Mouse (Mus musculus): ENCODE measurements at regions not wholly inside any gene's neighbourhood (a gene's known extent, or its start where the extent isn't known, plus 50 kb on each side); places are given as distances from the start of the nearest gene placed in this dataset.
A peak's percentile ranks its signal among the peaks of the same experiment; 100 is the strongest.

DNA sequence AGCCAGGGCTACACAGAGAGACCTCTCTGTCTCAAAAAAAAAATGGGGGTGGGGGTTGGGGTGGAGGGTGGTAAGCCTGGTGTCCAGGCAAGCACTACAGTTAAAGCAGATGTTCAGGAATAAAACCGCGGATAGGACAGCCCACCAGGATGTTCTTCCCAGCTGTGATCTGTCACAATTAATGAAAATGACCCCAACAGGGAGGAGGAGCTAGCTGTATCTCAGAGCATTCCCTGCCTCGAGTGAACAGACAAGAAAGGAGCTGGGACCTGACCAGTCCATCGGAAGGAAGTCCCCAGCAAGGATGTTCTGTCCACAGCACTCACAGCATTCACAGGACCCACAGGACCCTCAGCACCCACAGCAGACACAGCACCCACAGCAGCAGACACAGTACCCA lies 80.4 kb downstream of the Utp6 start:
- DNase-seq (ENCODE audit: low spot score): no peak

DNA sequence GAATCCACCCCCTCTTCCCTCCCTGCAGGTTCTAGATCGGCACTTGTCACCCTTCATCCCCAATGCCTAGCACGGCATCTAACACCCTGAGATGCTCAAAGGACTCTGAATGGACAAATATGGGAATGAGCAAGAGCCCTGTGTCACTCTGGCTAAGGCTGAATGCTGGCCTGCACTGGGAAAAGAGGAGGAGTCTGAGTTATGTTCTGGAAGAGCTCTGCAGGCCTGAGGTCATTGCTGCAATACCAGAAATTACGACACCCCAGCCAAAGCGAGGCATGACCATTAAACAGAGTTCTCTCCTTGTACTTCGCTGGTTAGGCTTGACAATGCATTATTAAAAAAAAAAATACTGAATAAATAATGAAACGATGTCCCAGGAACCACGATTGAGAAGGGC lies 84.1 kb downstream of the Utp6 start:
- no peak for DNase-seq (ENCODE audit: low spot score)

DNA sequence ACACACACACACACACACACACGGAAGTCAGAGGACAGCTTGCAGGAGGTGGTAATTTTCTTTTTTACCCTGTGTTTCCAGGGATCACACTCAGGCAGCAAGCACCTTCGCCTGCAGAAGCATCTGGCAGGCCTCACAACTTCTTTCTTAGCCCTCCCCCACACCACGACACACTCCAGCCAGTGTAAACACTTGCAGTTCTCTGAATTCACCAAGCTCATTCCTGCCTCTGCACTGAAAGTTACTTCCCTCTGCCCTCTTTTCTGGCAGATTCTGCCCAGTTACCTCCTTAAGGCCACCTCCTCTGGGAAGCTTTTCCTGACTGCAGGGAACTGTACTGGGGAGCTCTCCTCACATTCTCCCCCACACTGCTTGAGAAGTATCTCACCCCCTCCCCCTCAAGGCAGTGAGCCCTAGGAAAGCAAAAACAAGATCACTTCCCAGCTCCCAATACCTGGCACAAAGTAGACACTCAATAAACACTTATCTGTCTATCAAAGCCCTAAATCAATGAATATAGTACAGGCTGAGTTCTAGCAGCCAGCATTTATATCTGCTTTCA lies 84.9 kb downstream of the Utp6 start:
- DNase-seq (ENCODE audit: low spot score): no peak

DNA sequence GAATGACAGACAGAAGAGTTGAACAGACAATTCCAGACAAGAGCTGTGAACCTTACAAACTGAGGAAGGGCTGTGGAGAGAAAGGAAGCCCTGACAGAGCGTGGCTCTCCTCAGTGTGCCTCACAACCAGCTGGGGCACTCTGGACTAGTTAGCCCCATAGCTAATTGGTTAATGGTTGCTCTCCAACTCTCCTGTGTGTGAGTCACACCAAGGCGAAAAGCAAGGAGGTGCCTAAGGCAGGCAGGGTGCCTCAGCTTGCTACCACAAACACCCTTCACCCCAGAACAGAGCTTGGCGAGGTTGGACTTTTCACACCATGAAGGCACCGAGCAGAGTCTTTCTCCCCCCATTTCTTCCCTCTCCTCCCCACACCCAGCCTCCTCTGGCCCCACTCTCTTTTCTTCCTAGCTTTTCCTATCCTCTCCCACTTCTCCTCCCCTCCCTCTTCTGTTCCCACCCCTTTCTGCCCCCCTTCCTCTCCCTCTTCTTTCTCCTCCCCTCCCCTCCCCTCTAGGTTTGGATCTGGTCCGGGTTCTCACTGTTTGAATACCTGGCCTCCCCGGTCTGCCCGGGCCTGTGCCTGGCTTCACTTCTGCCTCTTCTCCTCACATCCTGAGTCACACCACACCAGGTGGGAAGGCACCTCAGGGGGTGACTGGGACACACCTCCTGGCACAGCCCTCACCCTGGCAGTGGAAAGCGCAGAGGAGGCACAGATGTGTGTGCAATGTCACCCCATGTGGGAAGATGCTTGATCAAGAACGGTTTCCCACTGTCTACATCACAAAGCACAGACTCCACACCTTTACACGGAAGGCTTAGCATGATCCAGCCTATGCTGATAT lies 90.2 kb downstream of the Utp6 start:
- no peak for DNase-seq (ENCODE audit: low spot score)

DNA sequence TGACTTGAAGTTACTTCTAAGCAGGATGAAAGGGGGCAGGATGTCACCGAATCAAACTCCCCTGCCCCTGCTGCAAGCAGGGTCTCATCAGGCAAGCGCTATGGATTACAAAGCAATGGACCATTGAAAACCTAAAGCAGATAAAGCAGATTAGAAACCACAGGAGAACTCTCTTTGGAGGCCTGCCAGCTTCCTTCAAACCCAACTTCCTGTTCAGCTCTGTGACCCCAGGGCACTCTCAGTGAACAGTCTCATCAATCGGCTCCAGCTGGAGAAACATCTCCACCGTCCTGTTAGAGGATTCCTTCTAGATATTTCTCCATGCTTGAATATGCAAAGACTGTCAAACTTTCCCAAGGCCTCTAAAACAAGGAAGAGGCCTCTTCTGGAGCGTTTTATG lies 92.0 kb downstream of the Utp6 start:
- DNase-seq (ENCODE audit: low spot score): peak; percentile 17

DNA sequence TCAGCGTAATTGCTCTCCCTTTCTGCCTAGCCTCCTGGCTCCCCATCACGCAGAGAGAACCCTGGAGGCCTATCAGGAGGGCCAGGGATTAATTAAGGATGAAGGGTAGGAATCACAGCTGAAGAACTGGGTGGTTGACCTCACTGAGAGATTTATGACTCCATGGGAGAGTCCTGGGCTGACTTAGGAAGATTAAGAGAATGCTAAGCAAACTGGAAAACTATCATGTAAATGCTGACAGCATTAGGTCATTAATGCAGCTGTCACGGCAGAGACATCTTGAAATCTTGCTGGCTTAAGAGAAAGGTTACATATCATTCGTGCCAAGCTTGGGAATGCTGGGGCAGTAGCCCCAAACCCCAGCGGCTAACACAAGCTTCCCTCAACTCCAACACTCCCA lies 93.2 kb downstream of the Utp6 start:
- no peak for DNase-seq (ENCODE audit: low spot score)

DNA sequence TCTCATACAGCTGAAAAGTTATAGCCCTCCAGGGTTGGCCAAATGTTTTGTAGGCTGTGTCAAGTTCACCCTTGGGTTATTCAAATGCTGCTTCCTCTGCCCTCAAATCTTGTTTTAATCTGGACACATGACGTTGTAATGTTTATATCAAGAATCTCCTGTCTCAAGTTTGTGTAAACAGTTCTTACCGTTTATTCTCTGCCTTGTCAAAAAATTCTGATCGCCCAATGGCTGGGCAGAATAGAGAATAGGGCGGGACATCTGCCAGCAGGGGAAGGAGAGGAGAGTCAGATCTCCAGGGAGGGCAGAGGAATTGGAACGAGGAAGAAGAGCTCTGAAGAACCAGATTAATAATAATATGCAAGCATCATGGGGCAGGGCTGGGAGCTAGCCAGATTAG lies 97.4 kb downstream of the Utp6 start:
- DNase-seq (ENCODE audit: low spot score): no peak

DNA sequence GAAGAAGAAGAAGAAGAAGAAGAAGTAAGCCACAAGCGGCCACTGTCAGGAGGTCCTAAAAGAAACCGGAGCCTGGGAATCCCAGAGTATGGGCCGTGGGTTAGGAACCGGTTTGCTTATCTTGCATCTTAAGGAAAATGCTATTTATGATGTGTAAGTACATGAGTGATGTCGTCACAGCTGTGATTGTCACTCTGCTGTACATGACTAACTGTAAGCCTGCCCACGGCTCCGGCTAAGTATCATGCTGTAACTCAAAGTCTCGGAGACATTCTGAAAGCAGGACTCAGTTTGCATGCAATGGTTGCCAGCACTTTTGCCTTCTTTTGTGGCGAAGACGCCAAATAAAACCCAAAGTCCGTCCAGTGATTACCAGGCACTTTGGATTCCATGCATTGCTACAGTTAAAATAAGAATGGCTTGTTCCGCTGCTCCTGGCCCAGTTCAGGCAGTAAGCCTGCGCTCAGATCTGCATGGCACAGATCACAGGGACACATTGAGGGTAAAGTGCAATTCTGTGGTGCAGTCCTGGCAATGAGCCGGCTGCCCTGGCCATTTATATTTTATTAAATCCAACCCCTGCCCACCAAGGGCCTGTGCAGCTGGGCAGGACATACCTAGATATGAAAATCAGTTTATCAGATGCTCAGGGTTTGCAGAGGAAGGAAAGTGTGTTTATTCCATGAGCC lies 98.6 kb downstream of the Utp6 start:
- DNase-seq (ENCODE audit: low spot score): no peak

DNA sequence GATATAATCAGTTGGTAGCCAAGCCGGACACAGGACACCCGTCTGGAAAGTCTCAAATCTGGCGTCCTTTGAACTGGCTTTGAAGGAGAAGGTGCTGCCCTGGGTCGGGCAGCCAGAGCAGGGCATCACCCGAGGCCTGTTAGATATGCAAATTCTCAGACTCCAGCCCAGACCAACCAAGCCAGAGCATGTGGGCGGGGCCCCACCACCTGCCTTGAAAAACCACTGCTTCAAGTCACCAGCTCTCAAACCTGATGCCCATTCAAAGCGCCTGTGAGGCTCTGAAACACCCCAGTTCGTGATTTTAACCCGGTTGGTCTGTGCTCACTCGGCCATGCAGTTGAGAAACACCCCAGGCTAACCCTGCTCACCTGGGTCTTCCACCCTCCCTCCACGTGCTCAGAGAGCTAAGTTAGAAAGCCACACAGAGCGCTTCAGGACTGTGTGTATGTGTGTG lies 101.6 kb downstream of the Utp6 start:
- DNase-seq (ENCODE audit: low spot score): no peak

DNA sequence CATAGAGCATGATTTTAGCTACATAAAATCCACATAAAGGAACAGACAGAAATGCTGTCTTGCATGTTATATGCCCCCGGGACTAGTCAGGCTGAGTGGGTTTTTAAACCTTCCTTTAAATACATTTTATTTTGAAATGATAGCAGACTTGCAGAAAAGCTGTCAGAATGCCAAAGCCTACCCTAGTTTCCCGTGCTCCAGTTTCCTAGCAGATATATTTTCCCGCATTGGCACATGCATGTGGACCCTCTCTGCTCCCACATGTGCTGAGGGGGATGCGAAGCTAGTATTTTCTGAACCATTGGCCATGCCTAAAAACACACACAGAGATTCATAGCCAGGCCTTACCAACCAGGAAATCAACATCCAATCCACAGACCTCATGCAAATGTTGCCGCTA lies 105.8 kb downstream of the Utp6 start:
- DNase-seq (ENCODE audit: low spot score): peak; percentile 10

DNA sequence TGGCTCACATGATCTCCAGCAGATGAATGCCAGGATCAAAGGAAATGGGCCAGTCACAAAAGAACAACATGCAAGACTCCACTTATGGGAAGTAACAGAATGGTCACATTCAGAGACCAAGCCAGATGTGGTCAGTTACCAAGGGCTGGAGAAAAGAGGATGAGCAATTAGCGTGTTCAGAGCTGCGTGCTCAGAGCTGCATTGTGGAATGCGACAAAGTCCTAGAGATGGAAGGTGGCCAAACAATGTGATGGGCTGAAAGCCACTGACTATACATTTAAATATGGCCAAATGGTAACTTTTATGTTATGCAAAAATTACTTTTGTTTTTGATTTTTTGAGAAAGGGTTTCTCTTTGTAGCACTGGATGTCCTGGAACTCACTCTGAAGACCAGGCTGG lies 112.6 kb downstream of the Utp6 start:
- no peak for DNase-seq (ENCODE audit: low spot score)

DNA sequence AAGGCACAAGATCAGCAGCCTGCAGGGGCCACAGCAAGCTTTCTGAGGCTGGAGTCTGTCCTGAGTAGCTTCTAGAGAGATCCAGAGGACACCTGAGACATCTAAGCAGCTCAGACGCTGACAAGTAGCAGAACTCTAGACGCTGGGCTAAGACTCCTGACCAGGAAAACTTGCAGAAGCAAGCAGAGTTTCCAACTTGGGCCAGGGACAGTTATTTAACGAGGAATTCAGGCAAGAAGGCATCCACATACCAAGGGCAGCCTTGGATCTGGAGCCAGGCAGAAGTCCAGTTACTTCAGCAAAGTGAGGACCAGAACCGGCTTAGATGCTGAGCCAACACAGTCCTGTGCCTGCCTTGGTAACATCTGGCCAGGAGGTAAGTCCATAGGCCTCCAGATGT lies 117.8 kb downstream of the Utp6 start:
- DNase-seq (ENCODE audit: low spot score): no peak

DNA sequence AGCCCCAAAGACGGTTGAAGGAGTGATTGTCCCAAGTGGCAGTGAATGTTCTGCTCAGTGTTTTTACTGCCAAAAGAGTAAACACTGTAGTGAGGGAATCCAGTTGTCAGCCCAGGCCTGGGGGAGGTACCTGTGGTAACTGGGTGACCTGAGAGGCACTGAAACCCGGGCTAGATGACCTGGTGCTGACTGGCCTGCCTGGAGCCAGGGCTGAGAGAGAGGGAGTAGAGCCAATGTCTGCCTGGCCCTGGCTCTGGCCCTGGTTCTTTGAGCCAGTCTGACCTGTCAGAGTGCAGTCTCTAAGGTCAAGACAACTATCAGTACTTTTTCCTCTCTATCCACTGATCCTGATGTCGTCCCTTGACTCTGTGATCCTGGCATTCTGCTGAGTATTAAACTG lies 119.2 kb downstream of the Utp6 start:
- DNase-seq (ENCODE audit: low spot score): no peak

DNA sequence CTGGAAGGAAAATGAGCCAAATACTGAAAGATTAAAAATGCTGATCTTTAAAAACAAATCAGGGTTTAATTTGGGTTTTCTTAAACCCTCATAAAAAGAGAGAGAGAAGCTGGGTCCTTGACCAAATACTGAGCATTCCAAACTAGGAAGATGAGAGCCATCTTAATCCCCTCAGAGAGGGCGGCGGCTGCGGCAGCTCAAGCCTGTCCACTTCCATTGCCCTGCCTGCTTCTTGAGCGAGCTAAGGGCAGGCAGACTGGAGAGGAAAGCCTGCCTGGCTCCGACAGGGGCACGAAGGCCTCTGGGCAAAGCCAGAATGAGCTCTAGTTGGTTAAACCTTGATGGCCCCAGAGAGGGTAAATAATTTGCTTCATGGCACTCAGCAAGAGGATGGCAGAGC lies 122.2 kb downstream of the Utp6 start:
- DNase-seq (ENCODE audit: low spot score): no peak

DNA sequence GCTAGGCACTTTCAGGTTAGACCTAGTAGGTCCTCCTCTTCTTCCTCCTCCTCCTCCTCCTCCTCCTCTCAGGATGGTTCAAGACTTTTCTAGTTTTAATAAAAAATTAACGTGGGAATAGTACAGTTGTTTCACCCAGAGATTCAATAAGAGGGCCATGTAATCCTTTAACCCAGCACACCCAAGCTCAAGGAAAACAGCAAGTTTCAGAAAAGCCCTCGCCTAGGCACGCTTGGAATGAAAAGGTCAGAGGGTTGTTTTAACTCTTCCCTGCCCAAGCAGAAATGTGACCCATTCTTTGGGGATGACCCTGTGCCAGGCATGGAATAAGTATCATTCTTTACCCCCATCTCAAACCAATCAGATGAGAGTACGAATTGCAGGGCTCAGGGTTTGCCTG lies 124.1 kb downstream of the Utp6 start:
- DNase-seq (ENCODE audit: low spot score): no peak

DNA sequence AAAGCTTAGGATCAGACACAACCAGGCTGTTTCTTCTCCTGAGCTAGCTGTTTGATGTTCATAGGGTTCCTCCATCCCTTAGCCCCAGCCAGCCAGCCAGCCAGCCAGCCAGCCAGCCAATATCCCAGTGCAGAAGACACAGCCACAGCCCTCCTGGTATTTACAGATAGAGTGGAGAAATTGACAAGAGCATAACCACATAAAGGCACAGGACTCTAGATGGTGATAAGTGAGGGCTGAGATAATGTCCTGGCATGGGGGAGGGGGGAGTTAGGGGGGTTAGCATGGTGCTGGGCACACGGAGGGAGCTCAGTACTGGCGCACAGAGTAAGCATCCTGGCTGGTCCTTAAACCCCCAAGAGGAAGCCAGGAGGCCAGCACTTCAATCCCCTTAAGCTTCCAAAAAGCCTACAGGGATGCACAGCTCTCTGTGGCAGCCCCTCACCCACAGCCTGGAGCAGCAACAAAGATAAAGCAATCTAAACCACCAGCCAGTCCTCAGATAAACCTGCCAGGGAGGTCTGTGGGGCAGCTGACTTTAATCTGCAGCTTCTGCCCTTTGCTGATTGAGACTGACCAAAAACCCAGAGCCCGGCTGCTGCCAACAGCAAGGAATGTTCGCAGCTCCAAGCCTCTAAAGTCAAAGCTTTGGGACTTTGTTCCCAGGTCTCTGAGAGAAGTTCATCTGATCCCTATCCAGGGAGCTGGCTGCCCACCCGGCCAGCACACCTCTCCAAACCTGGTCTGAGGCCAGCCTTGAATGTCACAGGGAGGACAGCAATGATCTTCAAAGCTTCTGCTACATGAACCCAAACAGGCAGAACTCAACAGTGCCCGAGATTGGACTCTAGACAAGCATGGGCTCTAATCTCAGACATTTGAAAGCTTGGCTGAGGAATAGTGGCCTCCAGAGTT lies 124.9 kb downstream of the Utp6 start:
- DNase-seq (ENCODE audit: low spot score): no peak

DNA sequence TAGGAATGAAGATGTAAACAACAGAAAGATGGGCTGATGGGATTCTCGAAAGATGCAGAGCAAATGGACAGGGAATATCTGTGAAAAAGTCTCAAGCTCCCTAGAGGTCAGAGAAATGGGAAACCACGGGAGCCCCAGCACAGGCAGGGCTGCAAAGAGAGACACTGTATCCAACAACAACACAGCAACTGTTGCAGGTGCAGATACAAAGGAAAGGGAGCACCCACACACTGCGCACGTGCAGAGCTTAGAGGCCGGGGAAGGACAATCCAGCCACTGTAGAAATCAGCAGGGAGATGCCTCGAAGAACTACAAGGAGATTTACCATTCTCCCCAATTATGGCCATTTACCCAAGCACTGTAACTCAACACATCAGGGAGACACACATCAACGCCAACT lies 126.3 kb downstream of the Utp6 start:
- DNase-seq (ENCODE audit: low spot score): no peak

DNA sequence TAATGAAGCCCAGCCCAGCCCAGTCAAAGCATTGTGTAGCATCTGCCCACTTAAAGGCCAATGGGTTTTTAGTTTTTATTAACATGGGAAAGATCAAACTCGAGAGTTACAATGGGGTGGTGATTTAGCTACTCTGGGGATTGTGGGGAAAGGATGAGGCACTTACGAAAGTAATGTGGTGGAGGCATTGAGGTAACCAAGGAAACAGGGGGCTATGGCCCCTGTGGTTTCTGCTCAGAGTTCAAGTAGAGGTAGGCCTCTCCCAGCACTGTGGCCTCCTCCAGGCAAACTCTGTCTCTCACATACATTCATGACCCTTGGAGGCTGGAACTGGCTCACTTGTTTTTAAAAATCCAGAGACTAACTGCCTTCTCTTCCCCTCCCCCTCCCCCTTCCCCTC lies 128.4 kb downstream of the Utp6 start:
- DNase-seq (ENCODE audit: low spot score): no peak

DNA sequence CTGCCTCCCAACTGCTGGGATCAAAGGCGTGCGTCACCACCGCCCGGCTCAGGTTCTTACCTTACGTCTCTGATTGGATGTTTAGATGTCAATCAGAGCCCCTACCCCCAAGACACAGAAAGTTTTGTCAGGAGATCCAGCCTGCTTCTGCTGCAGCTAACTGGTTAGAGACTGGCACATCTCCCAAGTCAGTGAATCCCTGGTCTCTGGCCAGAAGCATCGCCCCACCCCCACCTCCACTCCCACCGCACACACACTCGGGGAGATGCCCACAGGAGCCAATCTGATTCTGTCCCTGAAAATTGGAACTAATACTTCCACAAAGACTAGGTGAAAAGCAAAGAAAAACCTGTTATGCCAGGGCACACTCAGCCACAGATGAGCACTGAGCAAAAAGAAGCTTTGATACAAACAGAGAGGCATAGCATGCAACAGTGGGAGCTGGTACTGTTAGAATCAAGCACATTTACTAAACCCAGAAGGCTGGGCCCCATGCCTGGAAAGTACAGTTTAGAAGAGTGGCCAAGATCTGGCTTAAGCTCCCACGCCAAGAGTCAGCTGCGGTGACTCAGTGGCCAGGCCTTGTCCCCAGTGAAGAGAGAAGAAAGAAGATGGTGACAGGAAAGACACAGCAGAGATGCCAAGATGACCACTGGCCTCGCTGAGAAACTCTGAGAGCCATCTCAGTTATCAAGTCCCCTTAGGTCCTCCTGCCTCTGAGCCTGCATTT lies 130.4 kb downstream of the Utp6 start:
- no peak for DNase-seq (ENCODE audit: low spot score)

DNA sequence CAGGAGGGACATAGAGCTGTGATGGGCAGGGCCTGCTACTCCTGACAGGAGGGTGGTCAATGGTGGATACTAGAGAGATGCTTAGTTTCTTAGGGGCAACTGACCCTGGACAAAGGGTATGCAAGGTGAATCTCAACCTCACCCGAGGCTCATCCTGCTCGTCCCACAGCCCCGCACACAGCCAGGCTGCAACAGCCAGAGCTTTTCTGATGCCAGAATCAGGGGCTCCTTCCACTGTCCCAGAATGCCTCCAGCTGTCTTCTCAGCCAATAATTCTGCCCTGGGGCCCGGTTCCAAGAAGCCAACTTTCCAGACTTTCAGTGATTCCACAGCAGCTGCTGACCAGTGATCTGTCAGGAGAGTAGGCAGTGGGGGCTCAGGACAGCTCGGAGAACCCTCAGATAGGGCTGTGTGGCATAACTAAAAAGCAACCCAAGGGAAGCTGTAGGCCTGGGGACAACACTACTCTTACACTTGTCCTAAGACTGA lies 131.6 kb downstream of the Utp6 start:
- DNase-seq (ENCODE audit: low spot score): no peak

DNA sequence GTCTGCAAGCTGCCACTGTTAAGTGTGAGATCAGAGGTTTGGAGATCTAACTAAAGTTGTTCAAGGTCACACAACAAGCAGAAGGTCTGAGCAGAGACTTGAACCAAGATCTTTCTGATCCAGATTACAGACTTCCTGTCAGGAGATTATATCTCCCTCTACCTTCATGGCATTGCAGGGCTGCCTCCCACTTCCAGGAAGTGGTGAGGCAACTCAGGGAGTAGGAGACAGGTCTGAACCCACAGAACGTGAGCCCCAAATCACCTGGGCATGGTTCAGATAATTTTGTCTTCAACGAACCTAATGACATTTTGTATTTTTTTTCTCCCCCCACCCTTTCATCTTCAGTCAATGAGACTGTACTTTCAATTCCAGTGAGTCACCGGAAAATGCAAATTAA lies 135.2 kb downstream of the Utp6 start:
- no peak for DNase-seq (ENCODE audit: low spot score)
